Mouse (Mus musculus) midbrain, embryonic 16.5 days (tissue): ENCODE results near the gene Dync2li1. TPM values are rescaled to one million over a fixed set of nuclear protein-coding genes. Genes with fewer than 3 reads are reported as not detected.

Experiments
- ATAC-seq: fragments of 200-750 bp; cut with Nextera tagmentation; 2 replicates; pipeline ENCODE4 v1.8.0; 2017; ENCODE audit warnings: moderate TSS enrichment
- H3K27ac ChIP-seq: fragments of 300-500 bp; sonication (generic); 2 replicates; pipeline ENCODE4 v1.5.1; 2014; ENCODE audit warnings: mild to moderate bottlenecking, low read length, mixed read lengths
- H3K27me3 ChIP-seq: fragments of 300-500 bp; sonication (generic); 2 replicates; pipeline ENCODE4 v1.6.1; 2014; ENCODE audit warnings: low read depth, low read length, mixed read lengths; ENCODE audit not compliant: control insufficient read depth, insufficient read depth
- H3K36me3 ChIP-seq: fragments of 300-500 bp; sonication (generic); 2 replicates; pipeline ENCODE4 v1.6.1; 2014; ENCODE audit warnings: mild to moderate bottlenecking, low read length, moderate library complexity, mixed read lengths; ENCODE audit not compliant: control insufficient read depth, insufficient read depth
- H3K4me1 ChIP-seq: fragments of 300-500 bp; sonication (generic); 2 replicates; pipeline ENCODE4 v1.6.1; 2014; ENCODE audit warnings: mild to moderate bottlenecking, low read length, mixed read lengths; ENCODE audit not compliant: control insufficient read depth, insufficient read depth
- H3K4me2 ChIP-seq: fragments of 300-500 bp; sonication (generic); 2 replicates; pipeline ENCODE4 v1.6.1; 2014; ENCODE audit warnings: mild to moderate bottlenecking, low read length, mixed read lengths
- H3K4me3 ChIP-seq: fragments of 300-500 bp; sonication (generic); 2 replicates; pipeline ENCODE4 v1.5.1; 2014; ENCODE audit warnings: low read depth, mild to moderate bottlenecking, low read length, moderate library complexity, mixed read lengths
- H3K9ac ChIP-seq: fragments of 300-500 bp; sonication (generic); 2 replicates; pipeline ENCODE4 v1.6.1; 2014; ENCODE audit warnings: low read depth, low read length, mixed read lengths
- H3K9me3 ChIP-seq: fragments of 300-500 bp; sonication (generic); replicated peaks from 2 replicates; pipeline ENCODE4 v1.6.1; 2014; ENCODE audit warnings: mild to moderate bottlenecking, low read length, mixed read lengths; ENCODE audit not compliant: control insufficient read depth, poor library complexity, severe bottlenecking
- WGBS: fragments of 180-500 bp; shearing (Covaris S2); extraction: QIAGEN DNeasy Blood & Tissue Kit; methylation state at CpG from one replicate; pipeline ENCODE4 v1.1.7; 2014; 5-methylcytosine and 5-hydroxymethylcytosine counted together
- polyA plus RNA-seq: library from polyadenylated mRNA; unstranded; fragments of >200 nt; fragmentation: Nextera tagmentation; extraction: Ambion mirVana; gene quantifications from 2 replicates; pipeline ENCODE4 v1.2.1, GENCODE M21; 2015

Dync2li1 gene
- polyA plus RNA-seq, 1 experiment from 2014 or later, result 38.8 TPM

- Histone ChIP-seq H3K4me3 (no peak overlapping the region), H3K4me1 (no peaks in the 10 kb centered on the region), H3K27ac (no peak overlapping the region), H3K9ac (no peak overlapping the region), H3K9me3 (no peaks in the 10 kb centered on the region), H3K27me3 (no peaks in the 10 kb centered on the region), H3K36me3 (no peaks in the 10 kb centered on the region), H3K4me2 (no peak overlapping the region)
- ATAC-seq, result no peak
- 83% methylated on average over 7 of the region's 7 CpGs for WGBS
Observed at GRCm38 (mm10) chr17:84619112-84619511, 7.2 kb upstream of the Dync2li1 start.

GRCm38 (mm10) chr17:84620076-84620475 is 6.2 kb upstream of the Dync2li1 start:
- Histone ChIP-seq H3K36me3 (no peaks in the 10 kb centered on the region), H3K27me3 (no peaks in the 10 kb centered on the region), H3K4me2 (no peak overlapping the region), H3K4me1 (no peaks in the 10 kb centered on the region), H3K9ac (no peak overlapping the region), H3K27ac (no peak overlapping the region), H3K9me3 (no peaks in the 10 kb centered on the region), H3K4me3 (no peak overlapping the region)
- ATAC-seq, result no peak
- WGBS, result 84% methylated on average over 3 of the region's 3 CpGs

- Histone ChIP-seq H3K4me2 (no peak overlapping the region), H3K27ac (no peak overlapping the region), H3K4me3 (no peak overlapping the region), H3K9me3 (no peaks in the 10 kb centered on the region), H3K36me3 (no peaks in the 10 kb centered on the region), H3K4me1 (no peaks in the 10 kb centered on the region), H3K27me3 (no peaks in the 10 kb centered on the region), H3K9ac (no peak overlapping the region)
- WGBS, result 84% methylated on average over 6 of the region's 6 CpGs
- no peak for ATAC-seq
Observed at GRCm38 (mm10) chr17:84620610-84621009, 5.7 kb upstream of the Dync2li1 start.

GRCm38 (mm10) chr17:84621209-84621608 is 5.1 kb upstream of the Dync2li1 start:
- H3K4me3 ChIP-seq, result no peak overlapping the region
- no peak for ATAC-seq
- no peaks in the 10 kb centered on the region for H3K36me3 ChIP-seq
- H3K27ac ChIP-seq, result no peak overlapping the region
- 83% methylated on average over 6 of the region's 6 CpGs for WGBS
- H3K4me1 ChIP-seq, result no peaks in the 10 kb centered on the region
- no peaks in the 10 kb centered on the region for H3K27me3 ChIP-seq
- H3K4me2 ChIP-seq, result no peak overlapping the region
- H3K9me3 ChIP-seq, result no peaks in the 10 kb centered on the region
- H3K9ac ChIP-seq, result no peak overlapping the region

- H3K9ac ChIP-seq, result no peak overlapping the region
- H3K27me3 ChIP-seq, result no peaks in the 10 kb centered on the region
- ATAC-seq, result no peak
- WGBS, result 87% methylated on average over 4 of the region's 4 CpGs
- H3K27ac ChIP-seq, result no peak overlapping the region
- H3K9me3 ChIP-seq, result no peaks in the 10 kb centered on the region
- no peak overlapping the region for H3K4me2 ChIP-seq
- no peaks in the 10 kb centered on the region for H3K36me3 ChIP-seq
- no peak overlapping the region for H3K4me3 ChIP-seq
- H3K4me1 ChIP-seq, result no peaks in the 10 kb centered on the region
Observed at GRCm38 (mm10) chr17:84622028-84622427, 4.3 kb upstream of the Dync2li1 start.

GRCm38 (mm10) chr17:84622873-84623272 is 3.4 kb upstream of the Dync2li1 start:
- Histone ChIP-seq H3K27ac (no peak overlapping the region), H3K9me3 (no peaks in the 10 kb centered on the region), H3K4me3 (no peak overlapping the region), H3K27me3 (no peaks in the 10 kb centered on the region), H3K36me3 (no peaks in the 10 kb centered on the region), H3K4me2 (no peak overlapping the region), H3K9ac (no peak overlapping the region), H3K4me1 (peaks cover 3% of the 10 kb centered on the region; the same call in 1 of the 2 replicates)
- 77% methylated on average over 2 of the region's 2 CpGs for WGBS
- no peak for ATAC-seq

GRCm38 (mm10) chr17:84626857-84627305 is 585 bp downstream of the Dync2li1 start:
- ATAC-seq, result peak; percentile 79
- H3K27ac ChIP-seq, result peak overlapping the region; percentile 86; the same call in 1 of the 2 replicates

GRCm38 (mm10) chr17:84627721-84628120 is 1.4 kb downstream of the Dync2li1 start:
- no peak overlapping the region for H3K27ac ChIP-seq
- H3K4me3 ChIP-seq, result no peak overlapping the region
- H3K9ac ChIP-seq, result no peak overlapping the region
- WGBS, result 90% methylated on average over 10 of the region's 10 CpGs
- no peaks in the 10 kb centered on the region for H3K36me3 ChIP-seq
- no peaks in the 10 kb centered on the region for H3K9me3 ChIP-seq
- H3K4me2 ChIP-seq, result no peak overlapping the region
- H3K4me1 ChIP-seq, result peaks cover 3% of the 10 kb centered on the region; the same call in 1 of the 2 replicates
- ATAC-seq, result no peak
- no peaks in the 10 kb centered on the region for H3K27me3 ChIP-seq

More at GRCm38 (mm10) chr17:84626857-84627305, 585 bp downstream of the Dync2li1 start:
- H3K36me3 ChIP-seq, result no peaks in the 10 kb centered on the region
- H3K4me2 ChIP-seq, result peak overlapping the region; percentile 68
- 28% methylated on average over 9 of the region's 9 CpGs for WGBS
- peak overlapping the region; percentile 72 for H3K4me3 ChIP-seq
- peaks cover 3% of the 10 kb centered on the region; the same call in 1 of the 2 replicates for H3K4me1 ChIP-seq
- H3K27me3 ChIP-seq, result no peaks in the 10 kb centered on the region
- no peaks in the 10 kb centered on the region for H3K9me3 ChIP-seq
- peak overlapping the region; percentile 77 for H3K9ac ChIP-seq

- 85% methylated on average over 9 of the region's 9 CpGs for WGBS
- Histone ChIP-seq H3K27me3 (no peaks in the 10 kb centered on the region), H3K4me2 (no peak overlapping the region), H3K9ac (no peak overlapping the region), H3K4me1 (peaks cover 3% of the 10 kb centered on the region; the same call in 1 of the 2 replicates), H3K9me3 (no peaks in the 10 kb centered on the region), H3K27ac (no peak overlapping the region), H3K4me3 (no peak overlapping the region), H3K36me3 (no peaks in the 10 kb centered on the region)
- no peak for ATAC-seq
Observed at GRCm38 (mm10) chr17:84628611-84629010, 2.3 kb downstream of the Dync2li1 start.
